Mouse (Mus musculus): Measurements from ENCODE around the gene Snx30. TPM values are rescaled to one million over a fixed set of nuclear protein-coding genes. Genes with fewer than 3 reads are reported as not detected.

The Snx30 gene
- polyA plus RNA-seq, 1 experiment: 0.20 TPM

GRCm38 (mm10) chr4:59908785-59909184, 103.1 kb downstream of the Snx30 start:
- Histone ChIP-seq H3K36me3 (ENCODE audit: control insufficient read depth) (no peaks in the 10 kb centered on the region), H3K9me3 (ENCODE audit: control insufficient read depth, low read length) (no peaks in the 10 kb centered on the region), H3K4me3 (replicated peaks) (no peak overlapping the region), H3K27me3 (ENCODE audit: control insufficient read depth) (peaks cover under 1% of the 10 kb centered on the region; the same call in 1 of the 2 replicates), H3K4me1 (ENCODE audit: control insufficient read depth) (no peaks in the 10 kb centered on the region)
- TF ChIP-seq GATA1 (IDR thresholded peaks at IDR 0.05; ENCODE audit: low read length): no peak
- TF ChIP-seq TAL1 (IDR thresholded peaks at IDR 0.05; ENCODE audit: low read length): no peak

- no peak for TF ChIP-seq GATA1 (IDR thresholded peaks at IDR 0.05; ENCODE audit: low read length)
- TF ChIP-seq TAL1 (IDR thresholded peaks at IDR 0.05; ENCODE audit: low read length): no peak
These were observed 109.2 kb downstream of the Snx30 start, which contains the start of gene Slc46a2 for GRCm38 (mm10) chr4:59914608-59915403. TSS of gene Slc46a2 (minus strand) at chr4:59915056.

GRCm38 (mm10) chr4:59917966-59918365, 112.3 kb downstream of the Snx30 start:
- Histone ChIP-seq H3K36me3 (ENCODE audit: control insufficient read depth) (no peaks in the 10 kb centered on the region), H3K4me3 (replicated peaks) (no peak overlapping the region), H3K9me3 (ENCODE audit: control insufficient read depth, low read length) (no peaks in the 10 kb centered on the region), H3K4me1 (ENCODE audit: control insufficient read depth) (no peaks in the 10 kb centered on the region), H3K27me3 (ENCODE audit: control insufficient read depth) (peaks cover 15% of the 10 kb centered on the region)
- TF ChIP-seq GATA1 (IDR thresholded peaks at IDR 0.05; ENCODE audit: low read length): no peak
- no peak for TF ChIP-seq TAL1 (IDR thresholded peaks at IDR 0.05; ENCODE audit: low read length)

More at GRCm38 (mm10) chr4:59914608-59915403, 109.2 kb downstream of the Snx30 start, which contains the start of gene Slc46a2:
- no peaks in the 10 kb centered on the region for H3K4me1 ChIP-seq (ENCODE audit: control insufficient read depth)
- no peak within 1 kb of the TSS for H3K4me3 ChIP-seq (replicated peaks)
- no peaks in the 10 kb centered on the region for H3K9me3 ChIP-seq (ENCODE audit: control insufficient read depth, low read length)
- peaks cover 15% of the 10 kb centered on the region for H3K27me3 ChIP-seq (ENCODE audit: control insufficient read depth)
- no peaks in the 10 kb centered on the region for H3K36me3 ChIP-seq (ENCODE audit: control insufficient read depth)

GRCm38 (mm10) chr4:59925082-59925481, 119.4 kb downstream of the Snx30 start:
- Histone ChIP-seq H3K36me3 (ENCODE audit: control insufficient read depth) (no peaks in the 10 kb centered on the region), H3K4me3 (replicated peaks) (no peak overlapping the region), H3K9me3 (ENCODE audit: control insufficient read depth, low read length) (no peaks in the 10 kb centered on the region), H3K4me1 (ENCODE audit: control insufficient read depth) (no peaks in the 10 kb centered on the region), H3K27me3 (ENCODE audit: control insufficient read depth) (no peaks in the 10 kb centered on the region)
- TF ChIP-seq TAL1 (IDR thresholded peaks at IDR 0.05; ENCODE audit: low read length) (no peak), GATA1 (IDR thresholded peaks at IDR 0.05; ENCODE audit: low read length) (no peak)

GRCm38 (mm10) chr4:59927666-59928065, 122.0 kb downstream of the Snx30 start:
- H3K9me3 ChIP-seq (ENCODE audit: control insufficient read depth, low read length): no peaks in the 10 kb centered on the region
- H3K4me1 ChIP-seq (ENCODE audit: control insufficient read depth): no peaks in the 10 kb centered on the region
- H3K4me3 ChIP-seq (replicated peaks): no peak overlapping the region
- H3K27me3 ChIP-seq (ENCODE audit: control insufficient read depth): no peaks in the 10 kb centered on the region
- no peak for TF ChIP-seq TAL1 (IDR thresholded peaks at IDR 0.05; ENCODE audit: low read length)
- no peak for TF ChIP-seq GATA1 (IDR thresholded peaks at IDR 0.05; ENCODE audit: low read length)
- H3K36me3 ChIP-seq (ENCODE audit: control insufficient read depth): no peaks in the 10 kb centered on the region

- Histone ChIP-seq H3K27me3 (ENCODE audit: control insufficient read depth) (no peaks in the 10 kb centered on the region), H3K36me3 (ENCODE audit: control insufficient read depth) (no peaks in the 10 kb centered on the region), H3K4me1 (ENCODE audit: control insufficient read depth) (no peaks in the 10 kb centered on the region), H3K4me3 (replicated peaks) (no peak overlapping the region), H3K9me3 (ENCODE audit: control insufficient read depth, low read length) (no peaks in the 10 kb centered on the region)
- TF ChIP-seq GATA1 (IDR thresholded peaks at IDR 0.05; ENCODE audit: low read length): no peak
- no peak for TF ChIP-seq TAL1 (IDR thresholded peaks at IDR 0.05; ENCODE audit: low read length)
These were observed 122.7 kb downstream of the Snx30 start for GRCm38 (mm10) chr4:59928347-59928746.

GRCm38 (mm10) chr4:59932505-59933281, 127.1 kb downstream of the Snx30 start:
- no peak overlapping the region for H3K4me3 ChIP-seq (replicated peaks)
- no peaks in the 10 kb centered on the region for H3K36me3 ChIP-seq (ENCODE audit: control insufficient read depth)
- H3K9me3 ChIP-seq (ENCODE audit: control insufficient read depth, low read length): no peaks in the 10 kb centered on the region
- no peaks in the 10 kb centered on the region for H3K27me3 ChIP-seq (ENCODE audit: control insufficient read depth)
- TF ChIP-seq TAL1 (IDR thresholded peaks at IDR 0.05; ENCODE audit: low read length): no peak
- TF ChIP-seq GATA1 (IDR thresholded peaks at IDR 0.05; ENCODE audit: low read length): no peak
- H3K4me1 ChIP-seq (ENCODE audit: control insufficient read depth): no peaks in the 10 kb centered on the region

GRCm38 (mm10) chr4:59937543-59937942, 131.9 kb downstream of the Snx30 start:
- no peaks in the 10 kb centered on the region for H3K36me3 ChIP-seq (ENCODE audit: control insufficient read depth)
- no peaks in the 10 kb centered on the region for H3K9me3 ChIP-seq (ENCODE audit: control insufficient read depth, low read length)
- TF ChIP-seq GATA1 (IDR thresholded peaks at IDR 0.05; ENCODE audit: low read length) (no peak), TAL1 (IDR thresholded peaks at IDR 0.05; ENCODE audit: low read length) (no peak)
- no peaks in the 10 kb centered on the region for H3K4me1 ChIP-seq (ENCODE audit: control insufficient read depth)
- no peaks in the 10 kb centered on the region for H3K27me3 ChIP-seq (ENCODE audit: control insufficient read depth)
- H3K4me3 ChIP-seq (replicated peaks): no peak overlapping the region

Other genes starting within 250 kb of the Snx30 start
- 0.35 and 0.37 TPM in 2 replicates for gene Hsdl2, start 224.3 kb upstream of the Snx30 start, polyA plus RNA-seq (2012)
- gene E130308A19Rik, start 179.6 kb upstream of the Snx30 start, polyA plus RNA-seq (2012): 0.17 TPM in 2 replicates
- gene Inip, start 4.3 kb upstream of the Snx30 start, polyA plus RNA-seq (2012): 1.1 and 1.6 TPM in 2 replicates
- not detected in 2 replicates for gene Slc46a2, start 109.2 kb downstream of the Snx30 start, polyA plus RNA-seq (2012)
- gene Mup4, start 154.9 kb downstream of the Snx30 start, polyA plus RNA-seq (2012): not detected in 2 replicates
- gene Mup6, start 158.5 kb downstream of the Snx30 start, polyA plus RNA-seq (2012): not detected in 2 replicates

Data from erythroblast, embryonic 14.5 days (primary cell).